In the genomic region with DNA sequence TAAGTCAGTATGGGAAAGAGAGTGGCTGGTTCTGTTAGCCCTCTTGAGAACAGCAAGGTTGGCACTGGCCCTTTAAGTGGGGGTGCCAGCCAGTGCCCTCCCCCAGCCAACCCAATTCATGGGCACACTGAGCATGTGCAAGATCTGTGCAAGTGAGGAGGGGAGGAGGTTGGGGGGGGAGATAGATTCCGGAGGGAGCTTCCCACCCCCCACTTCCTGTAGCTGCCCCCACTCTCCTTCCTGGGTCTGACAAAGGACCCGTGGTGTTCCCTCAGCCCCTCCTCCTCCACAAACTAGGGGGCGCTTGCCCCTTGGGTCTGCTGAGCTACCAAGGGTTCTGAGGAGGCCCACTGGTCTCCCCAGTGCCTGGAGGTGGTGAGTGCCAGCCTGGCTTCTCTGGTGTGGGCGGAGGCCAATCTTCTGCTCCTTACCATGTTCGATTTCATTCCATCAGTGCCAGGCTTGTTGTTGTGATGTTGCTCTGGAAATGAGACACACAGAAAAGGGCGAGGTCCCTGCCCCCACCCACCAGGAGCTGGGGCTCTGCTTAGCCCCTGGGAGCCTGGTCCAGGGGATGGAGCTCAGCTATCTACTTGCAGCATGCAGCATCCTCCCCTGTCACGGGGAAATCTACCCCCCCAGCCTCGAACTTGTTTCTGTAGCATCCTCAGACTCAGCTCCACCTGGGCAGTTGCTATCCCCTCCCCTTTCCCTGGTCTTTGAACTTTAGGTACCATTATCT, we compare ENCODE assay signal across 9 mouse cellular contexts. TPM values are rescaled to one million over a fixed set of nuclear protein-coding genes. Genes with fewer than 3 reads are reported as not detected.
DNase-seq lines count a peak whose midpoint lies in the region; ATAC-seq lines count a peak whose summit lies in the region.
"Had no signal": no experiment of that assay in that cellular context is flagged by ENCODE, and none has a peak within 500 bp of the region (broad histone marks: within the 10 kb centered on the region; RNA-seq: fewer than 3 reads in every experiment).

No protein-coding gene starts in this region.

- peak overlapping the region; percentile 20 for H3K4me3 ChIP-seq in intestine, embryonic 15.5 days (replicated peaks)

- H3K27me3 ChIP-seq in intestine, embryonic 15.5 days (replicated peaks): no peaks in the 10 kb centered on the region

- peak; percentile 45 for ATAC-seq in intestine, embryonic 15.5 days

- peak overlapping the region; percentile 96 for H3K27ac ChIP-seq in intestine, embryonic 15.5 days

- peaks cover 51% of the 10 kb centered on the region for H3K4me1 ChIP-seq in intestine, embryonic 15.5 days (replicated peaks)

- H3K4me2 ChIP-seq in intestine, embryonic 15.5 days (replicated peaks): peak overlapping the region; percentile 51

- H3K9me3 ChIP-seq in intestine, embryonic 15.5 days: no peaks in the 10 kb centered on the region
- H3K9me3 ChIP-seq: G1E had no signal

- 0 out of 2 replicates have a peak, but pooled peaks cover 4% of the 10 kb centered on the region for H3K36me3 ChIP-seq in intestine, embryonic 15.5 days

- 25% methylated on average over 8 of the region's 8 CpGs for WGBS in intestine, embryonic 15.5 days

- H3K9ac ChIP-seq in intestine, embryonic 15.5 days: no peak overlapping the region; the same call in 1 of the 2 replicates

- peak; percentile 98 for DNase-seq in heart, adult 11 months
- DNase-seq in heart, adult 8-10 months (ENCODE audit: low spot score): no peak
- DNase-seq in cerebellum, postnatal 14 days: peak; percentile 88
- peak; percentile 66 to 79 for DNase-seq in frontal cortex, postnatal 25 days (ENCODE audit: low spot score in 2 of 2)
- peak; percentile 84 to 93 for DNase-seq in left cerebral cortex, adult 9 months (ENCODE audit: low spot score in 2 of 2)
- peak; percentile 83 to 90 for DNase-seq in lung, postnatal 4 days
- peak; percentile 86 to 88 for DNase-seq in right cerebral cortex, postnatal 36 days (ENCODE audit: low spot score in 2 of 2)

RNA-seq across cellular contexts. Expression of a gene that starts 10.4 kb away (rescaled TPM):
- total RNA-seq in heart, adult 8-10 months (2022): 1 to 10 TPM; 1.2 to 2.0 (median 1.9) TPM
- 7.9 and 8.8 TPM in 2 replicates for polyA plus RNA-seq in intestine, embryonic 15.5 days (2015; fragmentation: Nextera tagmentation; extraction: Ambion mirVana)

RNA-seq across cellular contexts. Expression of a gene that starts 26.6 kb away (rescaled TPM):
- total RNA-seq in heart, adult 8-10 months (2022): 10 to 100 TPM; 15.9 to 18.6 (median 17.0) TPM
- 4.1 and 4.7 TPM in 2 replicates for polyA plus RNA-seq in intestine, embryonic 15.5 days (2015; fragmentation: Nextera tagmentation; extraction: Ambion mirVana)

RNA-seq across cellular contexts. Expression of a gene that starts 28.3 kb away (rescaled TPM):
- total RNA-seq in heart, adult 8-10 months (2022): 10 to 100 TPM in 3 of 4 experiments, 1 to 10 TPM in 1; 9.3 to 20.1 (median 13.2) TPM
- 2.0 and 2.2 TPM in 2 replicates for polyA plus RNA-seq in intestine, embryonic 15.5 days (2015; fragmentation: Nextera tagmentation; extraction: Ambion mirVana)
- total RNA-seq: G1E had no signal

RNA-seq across cellular contexts. Expression of a gene that starts 41.1 kb away (rescaled TPM):
- 10 to 100 TPM; 24.1 to 39.8 (median 32.0) TPM for total RNA-seq in heart, adult 8-10 months (2022)
- 17.4 and 22.0 TPM in 2 replicates for polyA plus RNA-seq in intestine, embryonic 15.5 days (2015; fragmentation: Nextera tagmentation; extraction: Ambion mirVana)

RNA-seq across cellular contexts. Expression of a gene that starts 41.2 kb away (rescaled TPM):
- 10 to 100 TPM; 10.7 to 19.1 (median 12.1) TPM for total RNA-seq in heart, adult 8-10 months (2022)
- 1.8 and 2.0 TPM in 2 replicates for polyA plus RNA-seq in intestine, embryonic 15.5 days (2015; fragmentation: Nextera tagmentation; extraction: Ambion mirVana)
- polyA plus RNA-seq: G1E had no signal
